18 mouse cellular contexts compared by ENCODE assay signal in the genomic region with DNA sequence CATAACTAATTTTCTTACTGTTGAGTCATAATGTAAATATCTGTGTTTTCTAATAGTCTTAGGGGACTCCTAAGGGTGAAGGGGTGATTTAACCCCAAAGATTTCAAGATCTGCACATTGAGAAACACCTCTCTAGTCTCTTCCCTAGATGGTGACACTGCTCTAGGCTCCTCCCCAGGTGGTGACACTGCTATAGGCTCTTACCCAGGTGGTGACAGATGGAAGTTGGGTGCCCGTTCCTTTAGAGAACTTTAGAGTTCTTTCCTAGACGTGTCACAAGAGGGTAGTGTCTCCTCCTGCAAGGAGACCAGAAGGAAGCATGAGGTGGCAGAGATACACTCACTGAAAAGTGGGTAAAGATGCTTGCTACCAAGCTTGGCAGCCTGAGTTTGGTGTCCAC.
DNase-seq lines count a peak whose midpoint lies in the region; ATAC-seq and TF ChIP-seq lines count a peak whose summit lies in the region.
"Had no signal": no experiment of that assay in that cellular context is flagged by ENCODE, and none has a peak within 500 bp of the region (broad histone marks: within the 10 kb centered on the region; RNA-seq: fewer than 3 reads in every experiment).

No protein-coding gene starts in this region.

- no peak overlapping the region for H3K4me3 ChIP-seq in liver, embryonic 16.5 days (ENCODE audit: low read depth, low read length)
- no peak overlapping the region for H3K4me3 ChIP-seq in thymus, adult 2 months (ENCODE audit: control insufficient read depth, insufficient read depth, low read length)
- H3K4me3 ChIP-seq: embryonic facial prominence, embryonic 10.5 days; erythroblast, embryonic 14.5 days; forebrain, embryonic 10.5 days; gastrocnemius, adult 2 months; heart, embryonic 10.5 days had no signal

- H3K36me3 ChIP-seq in liver, embryonic 16.5 days (ENCODE audit: control insufficient read depth, insufficient read depth) = no peaks in the 10 kb centered on the region
- no peaks in the 10 kb centered on the region for H3K36me3 ChIP-seq in thymus, adult 2 months (ENCODE audit: control insufficient read depth, insufficient read depth, low read length)
- H3K36me3 ChIP-seq: embryonic facial prominence, embryonic 10.5 days; forebrain, embryonic 10.5 days; G1E; heart, embryonic 10.5 days had no signal

- peak overlapping the region; percentile 29; the same call in 1 of the 2 replicates for H3K27ac ChIP-seq in liver, embryonic 16.5 days (ENCODE audit: low read length)
- H3K27ac ChIP-seq in thymus, adult 2 months (ENCODE audit: control insufficient read depth, insufficient read depth, low read length) = no peak overlapping the region
- H3K27ac ChIP-seq: embryonic facial prominence, embryonic 10.5 days; forebrain, embryonic 10.5 days; gastrocnemius, adult 2 months; heart, embryonic 10.5 days; hindbrain, embryonic 14.5 days had no signal

- H3K4me1 ChIP-seq in liver, embryonic 16.5 days (ENCODE audit: control insufficient read depth, low read depth, low read length) = peaks cover 6% of the 10 kb centered on the region
- peaks cover 3% of the 10 kb centered on the region for H3K4me1 ChIP-seq in thymus, adult 2 months (replicated peaks; ENCODE audit: control insufficient read depth, insufficient read depth, low read length)

- no peak overlapping the region for H3K9ac ChIP-seq in liver, embryonic 16.5 days (ENCODE audit: low read depth, low read length)
- H3K9ac ChIP-seq: hindbrain, embryonic 14.5 days had no signal

- WGBS in liver, embryonic 16.5 days (ENCODE audit: insufficient replicate concordance) = 35% methylated on average over 2 of the region's 2 CpGs
- WGBS in thymus, adult 2 months = 14% methylated on average over 2 of the region's 2 CpGs

- no peaks in the 10 kb centered on the region for H3K9me3 ChIP-seq in liver, embryonic 16.5 days (replicated peaks; ENCODE audit: control insufficient read depth, low read length)
- H3K9me3 ChIP-seq: embryonic facial prominence, embryonic 10.5 days; forebrain, embryonic 10.5 days; G1E; heart, embryonic 10.5 days had no signal

- no peak for TF ChIP-seq POLR2A in thymus, adult 2 months (IDR thresholded peaks at IDR 0.05; ENCODE audit: control insufficient read depth, extremely low read depth, insufficient read depth, low read length, poor library complexity)

- H3K4me2 ChIP-seq in liver, embryonic 16.5 days (ENCODE audit: low read depth, low read length) = no peak overlapping the region
- H3K4me2 ChIP-seq: hindbrain, embryonic 14.5 days had no signal

- TF ChIP-seq CTCF in thymus, adult 2 months (IDR thresholded peaks at IDR 0.05; ENCODE audit: borderline replicate concordance, control insufficient read depth, extremely low read depth, insufficient read depth, low read length, poor library complexity) = no peak

- peak; percentile 47; the same call in 1 of the 2 replicates for ATAC-seq in liver, embryonic 16.5 days (ENCODE audit: low read depth)
- ATAC-seq in granulocyte monocyte progenitor cell, adult 5-6 weeks (replicated peaks; ENCODE audit: poor library complexity, severe bottlenecking) = peak; percentile 81
- peak; percentile 76 for ATAC-seq in megakaryocyte, adult 5-6 weeks (ENCODE audit: poor library complexity, severe bottlenecking)
- ATAC-seq: forebrain, embryonic 14.5 days had no signal

- DNase-seq in liver = no peak
- DNase-seq in adrenal gland, postnatal 4 days (ENCODE audit: low spot score in 2 of 2) = no peak
- DNase-seq in thymus, adult 2 months = no peak
- no peak for DNase-seq in retina, postnatal 1 day
- DNase-seq: cerebellum, adult 11-12 months; cerebellum, adult 9-10 months; gastrocnemius, postnatal 25 days had no signal

- H3K27me3 ChIP-seq in liver, embryonic 16.5 days (ENCODE audit: control insufficient read depth, insufficient read depth, low read depth, low read length) = no peaks in the 10 kb centered on the region
- H3K27me3 ChIP-seq in thymus, adult 2 months (ENCODE audit: control insufficient read depth, insufficient read depth, low read length) = no peaks in the 10 kb centered on the region
